Mouse (Mus musculus) heart, embryonic 16.5 days (tissue): ENCODE results near the gene Hes2. TPM values are rescaled to one million over a fixed set of nuclear protein-coding genes. Genes with fewer than 3 reads are reported as not detected.

ENCODE experiments used
- polyA plus RNA-seq: library from polyadenylated mRNA; unstranded; fragments of >200 nt; fragmentation: Nextera tagmentation; extraction: Ambion mirVana; gene quantifications from 2 replicates; pipeline ENCODE4 v1.2.1, GENCODE M21; 2015

Hes2 gene
- polyA plus RNA-seq, 1 experiment from 2014 or later: 0.14 TPM

Other genes starting within 250 kb of the Hes2 start
- 57.7 and 63.8 TPM in 2 replicates for gene Dnajc11, start 225.2 kb upstream of the Hes2 start, polyA plus RNA-seq
- 28.8 and 31.2 TPM in 2 replicates for gene Thap3, start 169.9 kb upstream of the Hes2 start, polyA plus RNA-seq
- 15.4 and 17.1 TPM in 2 replicates for gene Phf13, start 162.6 kb upstream of the Hes2 start, polyA plus RNA-seq
- gene Klhl21, start 150.1 kb upstream of the Hes2 start, polyA plus RNA-seq: 27.2 and 33.1 TPM in 2 replicates
- 13.5 and 14.5 TPM in 2 replicates for gene Zbtb48, start 131.2 kb upstream of the Hes2 start, polyA plus RNA-seq
- 0.29 and 0.39 TPM in 2 replicates for gene Tas1r1, start 120.3 kb upstream of the Hes2 start, polyA plus RNA-seq
- gene Nol9, start 119.5 kb upstream of the Hes2 start, polyA plus RNA-seq: 17.1 and 17.8 TPM in 2 replicates
- gene Plekhg5, start 86.4 kb upstream of the Hes2 start, polyA plus RNA-seq: 11.9 and 13.4 TPM in 2 replicates
- 0.77 and 1.4 TPM in 2 replicates for gene Tnfrsf25, start 42.9 kb upstream of the Hes2 start, polyA plus RNA-seq
- gene Espn, start 6.5 kb upstream of the Hes2 start, polyA plus RNA-seq: 1.3 and 1.5 TPM in 2 replicates
- 67.7 and 68.0 TPM in 2 replicates for gene Acot7, start 19.3 kb downstream of the Hes2 start, polyA plus RNA-seq
- gene Gpr153, start 115.4 kb downstream of the Hes2 start, polyA plus RNA-seq: 8.4 and 10.4 TPM in 2 replicates
- gene Hes3, start 132.8 kb downstream of the Hes2 start, polyA plus RNA-seq: not detected in 2 replicates
- gene Icmt, start 138.4 kb downstream of the Hes2 start, polyA plus RNA-seq: 19.3 and 23.3 TPM in 2 replicates
- 118 and 122 TPM in 2 replicates for gene Rnf207, start 160.1 kb downstream of the Hes2 start, polyA plus RNA-seq
- gene Rpl22, start 166.9 kb downstream of the Hes2 start, polyA plus RNA-seq: 186 and 190 TPM in 2 replicates
- gene Chd5, start 179.8 kb downstream of the Hes2 start, polyA plus RNA-seq: 0.02 and 0.04 TPM in 2 replicates